Mouse (Mus musculus) gastrocnemius, postnatal 36 days (tissue): Measurements from ENCODE around the gene Fbxo2. TPM values are rescaled to one million over a fixed set of nuclear protein-coding genes. Genes with fewer than 3 reads are reported as not detected.

Experiments used
- microRNA-seq, 2 experiments: library from miRNA; unstranded; fragments of <30 nt; microRNA quantifications; one replicate each; pipeline ENCODE4 v1.2.0; 2021
- total RNA-seq, 2 experiments: library from RNA; stranded (reverse); gene quantifications; 2 replicates each; pipeline ENCODE4 v1.2.3; 2021

Gene Fbxo2
- total RNA-seq, 2 experiments from 2014 or later = not detected

Small RNA genes lying within 50 kb of the gene (microRNA-seq; reads per million reads assigned to microRNA genes)
- gene Mir7022 = 0 reads per million in 2 experiments

Other genes starting within 250 kb of the Fbxo2 start
- gene Plod1, start 223.9 kb upstream of the Fbxo2 start, total RNA-seq = 10 to 100 TPM; 21.8 to 25.6 TPM
- gene 2510039O18Rik, start 219.7 kb upstream of the Fbxo2 start, total RNA-seq = 10 to 100 TPM; 17.9 to 21.4 TPM
- gene Nppb, start 174.8 kb upstream of the Fbxo2 start, total RNA-seq = not detected
- not detected for gene Nppa, start 159.9 kb upstream of the Fbxo2 start, total RNA-seq
- 1 to 10 TPM; 3.9 to 4.6 TPM for gene Clcn6, start 121.8 kb upstream of the Fbxo2 start, total RNA-seq
- gene Mthfr, start 121.5 kb upstream of the Fbxo2 start, total RNA-seq = 1 to 10 TPM; 5.6 to 9.6 TPM
- 10 to 100 TPM in 1 of 2 experiments, 1 to 10 TPM in 1; 9.8 to 11.4 TPM for gene Agtrap, start 72.6 kb upstream of the Fbxo2 start, total RNA-seq
- 10 to 100 TPM; 10.9 to 12.6 TPM for gene Mad2l2, start 30.2 kb upstream of the Fbxo2 start, total RNA-seq
- under 1 TPM in 1 of 2 experiments, not detected in 1; 0.10 TPM for gene Draxin, start 29.9 kb upstream of the Fbxo2 start, total RNA-seq
- 10 to 100 TPM; 32.7 to 33.5 TPM for gene Fbxo6, start 8.5 kb upstream of the Fbxo2 start, total RNA-seq
- gene Fbxo44, start 139 bp upstream of the Fbxo2 start, total RNA-seq = 1 to 10 TPM; 6.3 to 9.1 TPM
- under 1 TPM in 1 of 2 experiments, not detected in 1; 0.10 TPM for gene Disp3, start 127.3 kb downstream of the Fbxo2 start, total RNA-seq